Mouse (Mus musculus) hindbrain, embryonic 14.5 days (tissue): ENCODE measurements at regions not wholly inside any gene's neighbourhood (a gene's known extent, or its start where the extent isn't known, plus 50 kb on each side); places are given as distances from the start of the nearest gene placed in this dataset.

Source experiments
- ATAC-seq: fragments of 200-750 bp; cut with Nextera tagmentation; 2 replicates; pipeline ENCODE4 v1.8.0; 2017; ENCODE audit warnings: moderate number of reproducible peaks, mild to moderate bottlenecking, moderate TSS enrichment, moderate library complexity; ENCODE audit not compliant: low FRiP score
- DNase-seq: peaks from one replicate; pipeline ENCODE4 v3.0.0-alpha.2; 2015; ENCODE audit warnings: low spot score
- H3K27ac ChIP-seq: fragments of 300-500 bp; sonication (generic); 2 replicates; pipeline ENCODE4 v1.5.1; 2014; ENCODE audit warnings: mild to moderate bottlenecking, moderate library complexity
- H3K27me3 ChIP-seq: fragments of 300-500 bp; sonication (generic); 2 replicates; pipeline ENCODE4 v1.6.1; 2014; ENCODE audit warnings: mild to moderate bottlenecking, low read length, mixed read lengths; ENCODE audit not compliant: control insufficient read depth, insufficient read depth
- H3K36me3 ChIP-seq: fragments of 300-500 bp; sonication (generic); replicated peaks from 2 replicates; pipeline ENCODE4 v1.6.1; 2014; ENCODE audit not compliant: control insufficient read depth, insufficient read depth
- H3K4me1 ChIP-seq: fragments of 300-500 bp; sonication (generic); replicated peaks from 2 replicates; pipeline ENCODE4 v1.6.1; 2014; ENCODE audit warnings: antibody characterized with exemption, low read length, mixed read lengths; ENCODE audit not compliant: control insufficient read depth, insufficient read depth
- H3K4me2 ChIP-seq: fragments of 300-500 bp; sonication (generic); replicated peaks from 2 replicates; pipeline ENCODE4 v1.6.1; 2014; ENCODE audit warnings: mild to moderate bottlenecking, moderate library complexity
- H3K4me3 ChIP-seq: fragments of 300-500 bp; sonication (generic); replicated peaks from 2 replicates; pipeline ENCODE4 v1.5.1; 2014; ENCODE audit warnings: mild to moderate bottlenecking, low read length
- H3K9ac ChIP-seq: fragments of 300-500 bp; sonication (generic); 2 replicates; pipeline ENCODE4 v1.6.1; 2014
- H3K9me3 ChIP-seq: fragments of 300-500 bp; sonication (generic); 2 replicates; pipeline ENCODE4 v1.6.1; 2016; ENCODE audit warnings: low read length; ENCODE audit not compliant: control insufficient read depth
- WGBS: fragments of 180-500 bp; shearing (Covaris S2); extraction: QIAGEN DNeasy Blood & Tissue Kit; methylation state at CpG from one replicate; pipeline ENCODE4 v1.1.7; 2014; 5-methylcytosine and 5-hydroxymethylcytosine counted together

- 87% methylated on average over 2 of the region's 2 CpGs for WGBS
- Histone ChIP-seq H3K36me3 (no peaks in the 10 kb centered on the region), H3K27ac (no peak overlapping the region), H3K4me3 (no peak overlapping the region), H3K27me3 (no peaks in the 10 kb centered on the region), H3K9me3 (no peaks in the 10 kb centered on the region), H3K4me2 (no peak overlapping the region), H3K9ac (no peak overlapping the region), H3K4me1 (no peaks in the 10 kb centered on the region)
- ATAC-seq (no peak), DNase-seq (no peak)
These were observed 137.9 kb upstream of the Fbxl7 start for GRCm38 (mm10) chr15:27033261-27033660.

- no peaks in the 10 kb centered on the region for H3K4me1 ChIP-seq
- H3K27ac ChIP-seq, result no peak overlapping the region
- H3K4me2 ChIP-seq, result no peak overlapping the region
- H3K4me3 ChIP-seq, result no peak overlapping the region
- H3K9me3 ChIP-seq, result no peaks in the 10 kb centered on the region
- ATAC-seq, result no peak
- 83% methylated on average over 4 of the region's 4 CpGs for WGBS
- no peaks in the 10 kb centered on the region for H3K36me3 ChIP-seq
- no peak overlapping the region for H3K9ac ChIP-seq
- DNase-seq, result no peak
- no peaks in the 10 kb centered on the region for H3K27me3 ChIP-seq
These were observed 148.4 kb upstream of the Fbxl7 start for GRCm38 (mm10) chr15:27043788-27044187.

DNA sequence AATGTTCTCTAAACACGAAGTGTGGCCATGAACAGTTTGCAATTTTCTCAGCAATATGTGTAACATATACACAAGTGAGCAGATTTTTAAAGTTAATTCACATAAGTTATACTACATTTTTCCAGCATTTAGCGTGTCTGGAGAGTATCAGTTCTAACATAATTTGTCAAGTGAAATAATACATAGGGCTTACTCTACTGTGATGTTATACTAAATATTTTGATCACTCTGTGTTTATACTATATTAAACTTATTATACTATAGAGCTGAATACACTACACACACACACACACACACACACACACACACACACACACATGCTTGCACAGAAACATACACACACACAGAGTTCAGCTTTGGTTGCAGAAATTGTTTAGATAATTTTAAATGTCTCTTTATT lies 155.3 kb upstream of the Fbxl7 start:
- no peak overlapping the region for H3K27ac ChIP-seq
- 86% methylated on average over 2 of the region's 2 CpGs for WGBS
- no peak for DNase-seq
- no peak overlapping the region for H3K4me3 ChIP-seq
- H3K4me2 ChIP-seq, result no peak overlapping the region
- no peak for ATAC-seq
- no peak overlapping the region for H3K9ac ChIP-seq
- H3K27me3 ChIP-seq, result no peaks in the 10 kb centered on the region
- H3K36me3 ChIP-seq, result no peaks in the 10 kb centered on the region
- H3K4me1 ChIP-seq, result no peaks in the 10 kb centered on the region
- H3K9me3 ChIP-seq, result no peaks in the 10 kb centered on the region

- no peak for DNase-seq
These were observed 168.1 kb upstream of the Fbxl7 start for GRCm38 (mm10) chr15:27063456-27063855.

DNA sequence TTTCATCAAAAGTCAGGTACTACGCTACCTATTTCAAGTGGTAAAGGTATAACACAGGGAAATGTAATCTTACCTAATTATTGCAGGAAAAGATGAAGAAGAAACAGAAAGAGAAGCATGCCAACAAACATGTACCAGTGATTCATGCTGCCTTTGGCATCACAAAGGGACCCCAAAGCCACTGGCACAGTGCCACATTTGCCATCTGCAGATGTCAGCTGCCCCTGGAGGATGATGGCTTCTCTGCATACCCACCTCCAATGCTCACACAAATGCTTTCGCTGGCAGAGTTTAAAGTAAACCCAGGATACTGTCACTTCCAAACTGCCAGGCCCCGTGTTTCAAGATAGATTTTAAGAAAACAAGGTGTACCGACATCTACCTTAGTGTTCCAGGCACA lies 168.6 kb upstream of the Fbxl7 start:
- 71% methylated on average over 4 of the region's 4 CpGs for WGBS
- DNase-seq, result peak; percentile 80
- H3K9me3 ChIP-seq, result no peaks in the 10 kb centered on the region

More at GRCm38 (mm10) chr15:27063456-27063855, 168.1 kb upstream of the Fbxl7 start:
- H3K4me1 ChIP-seq, result peaks cover 4% of the 10 kb centered on the region; the same call in 1 of the 2 replicates
- H3K27me3 ChIP-seq, result no peaks in the 10 kb centered on the region
- no peak overlapping the region for H3K4me3 ChIP-seq
- peak overlapping the region; percentile 14; the same call in 1 of the 2 replicates for H3K27ac ChIP-seq
- no peak overlapping the region for H3K9ac ChIP-seq
- no peak for ATAC-seq
- H3K36me3 ChIP-seq, result no peaks in the 10 kb centered on the region
- H3K9me3 ChIP-seq, result no peaks in the 10 kb centered on the region
- no peak overlapping the region for H3K4me2 ChIP-seq

GRCm38 (mm10) chr15:27067691-27068090 lies 172.3 kb upstream of the Fbxl7 start:
- ATAC-seq, result no peak
- no peak overlapping the region for H3K4me2 ChIP-seq
- DNase-seq, result peak; percentile 40
- no peaks in the 10 kb centered on the region for H3K9me3 ChIP-seq
- H3K27me3 ChIP-seq, result no peaks in the 10 kb centered on the region
- H3K4me3 ChIP-seq, result no peak overlapping the region
- H3K4me1 ChIP-seq, result peaks cover 4% of the 10 kb centered on the region; the same call in 1 of the 2 replicates
- H3K36me3 ChIP-seq, result no peaks in the 10 kb centered on the region
- 63% methylated on average over 1 of the region's 1 CpGs for WGBS
- no peak overlapping the region for H3K9ac ChIP-seq
- no peak overlapping the region for H3K27ac ChIP-seq

More for the DNA sequence above, 168.6 kb upstream of the Fbxl7 start:
- Histone ChIP-seq H3K9ac (no peak overlapping the region), H3K36me3 (no peaks in the 10 kb centered on the region), H3K4me2 (no peak overlapping the region), H3K27ac (peak overlapping the region; percentile 14; the same call in 1 of the 2 replicates), H3K27me3 (no peaks in the 10 kb centered on the region), H3K4me1 (peaks cover 4% of the 10 kb centered on the region; the same call in 1 of the 2 replicates), H3K4me3 (no peak overlapping the region)
- ATAC-seq, result peak; percentile 72; the same call in 1 of the 2 replicates

- Histone ChIP-seq H3K36me3 (no peaks in the 10 kb centered on the region), H3K9me3 (no peaks in the 10 kb centered on the region), H3K4me3 (no peak overlapping the region), H3K9ac (no peak overlapping the region), H3K27me3 (no peaks in the 10 kb centered on the region), H3K4me2 (no peak overlapping the region), H3K4me1 (no peaks in the 10 kb centered on the region), H3K27ac (no peak overlapping the region)
- no peak for DNase-seq
- 89% methylated on average over 4 of the region's 4 CpGs for WGBS
- ATAC-seq, result no peak
These were observed 182.5 kb upstream of the Fbxl7 start for GRCm38 (mm10) chr15:27077926-27078325.

- Histone ChIP-seq H3K9ac (no peak overlapping the region), H3K4me3 (no peak overlapping the region), H3K36me3 (no peaks in the 10 kb centered on the region), H3K27ac (no peak overlapping the region), H3K4me1 (no peaks in the 10 kb centered on the region), H3K9me3 (no peaks in the 10 kb centered on the region), H3K27me3 (no peaks in the 10 kb centered on the region), H3K4me2 (no peak overlapping the region)
- ATAC-seq, result no peak
- 84% methylated on average over 5 of the region's 5 CpGs for WGBS
- DNase-seq, result no peak
These were observed 187.4 kb upstream of the Fbxl7 start for GRCm38 (mm10) chr15:27082826-27083225.

- no peak for ATAC-seq
- DNase-seq, result no peak
- 63% methylated on average over 6 of the region's 6 CpGs for WGBS
These were observed 188.2 kb upstream of the Fbxl7 start for GRCm38 (mm10) chr15:27083596-27083995.

DNA sequence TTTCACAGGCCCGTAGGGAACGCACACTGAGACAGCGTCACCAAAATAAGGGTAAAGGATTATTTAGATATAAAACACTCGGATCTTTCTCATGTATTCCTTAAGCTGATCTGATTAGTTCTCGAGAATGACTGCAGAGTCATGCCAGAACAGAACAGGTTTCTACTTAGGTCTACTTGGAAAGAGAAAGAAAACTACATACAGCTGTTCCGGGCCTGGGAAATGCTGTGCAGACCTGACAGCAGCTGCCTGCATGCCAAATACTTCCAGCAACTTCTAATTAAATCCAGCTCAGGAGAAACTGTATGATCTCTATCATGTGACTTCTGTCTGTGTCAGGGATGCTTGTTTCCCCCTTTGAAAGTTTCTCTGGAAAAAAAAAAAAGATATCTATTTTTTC lies 193.8 kb upstream of the Fbxl7 start:
- 91% methylated on average over 6 of the region's 6 CpGs for WGBS
- no peaks in the 10 kb centered on the region for H3K4me1 ChIP-seq
- H3K27me3 ChIP-seq, result no peaks in the 10 kb centered on the region
- H3K9me3 ChIP-seq, result no peaks in the 10 kb centered on the region
- DNase-seq (no peak), ATAC-seq (no peak)
- H3K27ac ChIP-seq, result no peak overlapping the region
- no peak overlapping the region for H3K9ac ChIP-seq
- no peaks in the 10 kb centered on the region for H3K36me3 ChIP-seq
- H3K4me3 ChIP-seq, result no peak overlapping the region
- H3K4me2 ChIP-seq, result no peak overlapping the region

More at GRCm38 (mm10) chr15:27083596-27083995, 188.2 kb upstream of the Fbxl7 start:
- Histone ChIP-seq H3K36me3 (no peaks in the 10 kb centered on the region), H3K9ac (no peak overlapping the region), H3K4me1 (no peaks in the 10 kb centered on the region), H3K4me2 (no peak overlapping the region), H3K27me3 (no peaks in the 10 kb centered on the region), H3K4me3 (no peak overlapping the region), H3K27ac (no peak overlapping the region), H3K9me3 (no peaks in the 10 kb centered on the region)
